Mouse (Mus musculus): ENCODE results near the gene Mmd2. TPM values are rescaled to one million over a fixed set of nuclear protein-coding genes. Genes with fewer than 3 reads are reported as not detected.

Gene Mmd2
- total RNA-seq, 2 experiments from 2014 or later = 103 to 104 TPM

- H3K4me3 ChIP-seq = peak overlapping the region; percentile 65
- intact Hi-C loops (cut with DNase I) = loop anchor here (5.0 kb wide), 1 partner anchor 152 kb away; no protein-coding TSS in a partner anchor
- peak; percentile 97 for DNase-seq (ENCODE audit: extremely low spot score in 1 of 2, low spot score in 2 of 2)
- peak overlapping the region; percentile 88 for H3K27ac ChIP-seq
- no peak for TF ChIP-seq CTCF (IDR thresholded peaks at IDR 0.05)
These were observed 20.4 kb upstream of the Mmd2 start for GRCm38 (mm10) chr5:142628726-142629662.

- intact Hi-C loops (cut with DNase I) = loop anchor here (5.0 kb wide), 1 partner anchor 150 kb away; no protein-coding TSS in a partner anchor
- no peak within 1 kb of the TSS for H3K4me3 ChIP-seq
- DNase-seq (ENCODE audit: extremely low spot score in 1 of 2, low spot score in 2 of 2) = no peak
- no peak within 1 kb of the TSS for H3K27ac ChIP-seq
- TF ChIP-seq CTCF (IDR thresholded peaks at IDR 0.05) = no peak
These were observed 18.8 kb upstream of the Mmd2 start, which contains the start of gene Wipi2 for GRCm38 (mm10) chr5:142627398-142627797. Gene Wipi2, plus strand, starts transcription at chr5:142627698.

GRCm38 (mm10) chr5:142623080-142623479 is 14.5 kb upstream of the Mmd2 start:
- intact Hi-C loops (cut with DNase I) = no loop called here
- no peak overlapping the region for H3K27ac ChIP-seq

GRCm38 (mm10) chr5:142622134-142622533 is 13.5 kb upstream of the Mmd2 start:
- no peak for DNase-seq (ENCODE audit: extremely low spot score in 1 of 2, low spot score in 2 of 2)
- no peak overlapping the region for H3K27ac ChIP-seq
- TF ChIP-seq CTCF (IDR thresholded peaks at IDR 0.05) = no peak
- intact Hi-C loops (cut with DNase I) = no loop called here
- no peak overlapping the region for H3K4me3 ChIP-seq

More at GRCm38 (mm10) chr5:142623080-142623479, 14.5 kb upstream of the Mmd2 start:
- DNase-seq (ENCODE audit: extremely low spot score in 1 of 2, low spot score in 2 of 2) = no peak
- no peak overlapping the region for H3K4me3 ChIP-seq
- TF ChIP-seq CTCF (IDR thresholded peaks at IDR 0.05) = no peak; the same call in 1 of the 2 replicates

- intact Hi-C loops (cut with DNase I) = no loop called here
- no peak for TF ChIP-seq CTCF (IDR thresholded peaks at IDR 0.05)
- no peak overlapping the region for H3K4me3 ChIP-seq
- H3K27ac ChIP-seq = no peak overlapping the region
- no peak for DNase-seq (ENCODE audit: extremely low spot score in 1 of 2, low spot score in 2 of 2)
These were observed 12.8 kb upstream of the Mmd2 start for GRCm38 (mm10) chr5:142621421-142621820.

- intact Hi-C loops (cut with DNase I) = loop anchor here (1.0 to 5.0 kb wide), 3 partner anchors 39 to 118 kb away; no protein-coding TSS in a partner anchor
- no peak overlapping the region for H3K4me3 ChIP-seq
- TF ChIP-seq CTCF (IDR thresholded peaks at IDR 0.05) = peak; percentile 74
- H3K27ac ChIP-seq = no peak overlapping the region
- DNase-seq (ENCODE audit: extremely low spot score in 1 of 2, low spot score in 2 of 2) = peak; percentile 56 to 71
These were observed 11.3 kb upstream of the Mmd2 start for GRCm38 (mm10) chr5:142619866-142620265.

GRCm38 (mm10) chr5:142616326-142616725 is 7.7 kb upstream of the Mmd2 start:
- H3K4me3 ChIP-seq = no peak overlapping the region
- intact Hi-C loops (cut with DNase I) = loop anchor here (5.0 kb wide), 1 partner anchor 114 kb away; no protein-coding TSS in a partner anchor
- no peak for DNase-seq (ENCODE audit: extremely low spot score in 1 of 2, low spot score in 2 of 2)
- H3K27ac ChIP-seq = no peak overlapping the region
- no peak for TF ChIP-seq CTCF (IDR thresholded peaks at IDR 0.05)

- Histone ChIP-seq H3K27ac (no peak overlapping the region), H3K4me3 (no peak overlapping the region)
- no peak for DNase-seq (ENCODE audit: extremely low spot score in 1 of 2, low spot score in 2 of 2)
- no peak for TF ChIP-seq CTCF (IDR thresholded peaks at IDR 0.05)
- intact Hi-C loops (cut with DNase I) = loop anchor here (5.0 kb wide), 1 partner anchor 113 kb away; no protein-coding TSS in a partner anchor
These were observed 7.0 kb upstream of the Mmd2 start for GRCm38 (mm10) chr5:142615638-142616037.

- intact Hi-C loops (cut with DNase I) = no loop called here
- Histone ChIP-seq H3K4me3 (no peak overlapping the region), H3K27ac (no peak overlapping the region)
- DNase-seq (ENCODE audit: extremely low spot score in 1 of 2, low spot score in 2 of 2) = no peak
- TF ChIP-seq CTCF (IDR thresholded peaks at IDR 0.05) = no peak
These were observed 5.9 kb upstream of the Mmd2 start for GRCm38 (mm10) chr5:142614513-142614912.

- intact Hi-C loops (cut with DNase I) = no loop called here
- no peak overlapping the region for H3K4me3 ChIP-seq
- no peak for TF ChIP-seq CTCF (IDR thresholded peaks at IDR 0.05)
- no peak overlapping the region for H3K27ac ChIP-seq
- no peak for DNase-seq (ENCODE audit: extremely low spot score in 1 of 2, low spot score in 2 of 2)
These were observed 1.8 kb upstream of the Mmd2 start for GRCm38 (mm10) chr5:142610362-142610761.

GRCm38 (mm10) chr5:142608989-142609325 is 357 bp upstream of the Mmd2 start:
- H3K4me3 ChIP-seq = peak overlapping the region; percentile 72
- intact Hi-C loops (cut with DNase I) = loop anchor here (5.0 kb wide), 1 partner anchor 208 kb away; the partner anchor contains the start of gene Tnrc18
- H3K27ac ChIP-seq = peak overlapping the region; percentile 95
- no peak for TF ChIP-seq CTCF (IDR thresholded peaks at IDR 0.05)
- DNase-seq (ENCODE audit: extremely low spot score in 1 of 2, low spot score in 2 of 2) = no peak

GRCm38 (mm10) chr5:142605288-142605687 is 3.3 kb downstream of the Mmd2 start:
- Histone ChIP-seq H3K4me3 (no peak overlapping the region), H3K27ac (no peak overlapping the region)
- no peak for TF ChIP-seq CTCF (IDR thresholded peaks at IDR 0.05)
- DNase-seq (ENCODE audit: extremely low spot score in 1 of 2, low spot score in 2 of 2) = no peak
- intact Hi-C loops (cut with DNase I) = loop anchor here (5.0 kb wide), 1 partner anchor 212 kb away; the partner anchor contains the start of gene Tnrc18
